Mouse (Mus musculus): Measurements from ENCODE around the gene Efhd1. TPM values are rescaled to one million over a fixed set of nuclear protein-coding genes. Genes with fewer than 3 reads are reported as not detected.

Efhd1 gene
- total RNA-seq, 2 experiments from 2014 or later: 0.98 TPM; not detected in 1

GRCm38 (mm10) chr1:87266296-87267090 is 2.3 kb downstream of the Efhd1 start:
- ATAC-seq (replicated peaks; ENCODE audit: poor library complexity, severe bottlenecking): no peak

GRCm38 (mm10) chr1:87270204-87270603 is 6.0 kb downstream of the Efhd1 start:
- ATAC-seq (replicated peaks; ENCODE audit: poor library complexity, severe bottlenecking): no peak

- ATAC-seq (replicated peaks; ENCODE audit: poor library complexity, severe bottlenecking): no peak
Measured at GRCm38 (mm10) chr1:87270641-87271467, 6.7 kb downstream of the Efhd1 start.

DNA sequence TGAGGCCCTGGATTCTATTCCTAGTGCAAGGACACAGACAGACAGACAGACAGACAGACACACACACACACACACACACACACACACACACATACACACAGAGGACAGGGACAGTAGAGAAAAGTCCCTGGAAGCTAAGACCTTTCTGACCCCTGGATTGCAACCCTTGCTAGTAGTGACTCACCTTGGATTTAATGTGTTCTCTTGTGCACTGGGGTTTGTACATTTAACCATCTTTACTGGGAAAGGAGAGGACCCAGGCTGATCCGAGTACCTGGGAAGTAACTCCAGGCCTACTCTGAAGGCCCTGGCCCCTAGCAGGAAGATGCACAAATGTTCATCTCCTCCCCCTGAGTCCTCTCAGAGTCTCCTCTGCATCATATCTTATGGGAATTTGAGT is 7.4 kb downstream of the Efhd1 start:
- ATAC-seq (replicated peaks; ENCODE audit: poor library complexity, severe bottlenecking): no peak

DNA sequence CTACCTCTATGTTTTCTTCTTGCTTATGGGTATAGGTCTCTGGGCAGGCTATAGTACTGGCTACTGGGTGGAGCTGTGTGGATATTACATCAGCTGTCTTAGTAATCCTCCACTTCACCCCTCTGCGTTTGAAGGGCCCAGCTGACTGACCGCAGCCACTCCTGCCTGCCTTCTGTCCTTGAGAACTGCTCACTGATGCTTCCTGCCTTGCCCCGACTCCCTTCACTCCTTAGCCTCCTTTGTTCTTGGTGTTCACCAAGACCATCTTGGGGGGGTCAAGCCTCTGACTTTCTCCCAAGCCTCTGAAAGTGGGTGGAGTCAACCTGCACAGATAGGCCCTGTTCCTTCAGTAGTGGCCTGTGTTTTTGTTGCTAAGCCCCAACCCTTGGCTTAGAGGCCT is 8.3 kb downstream of the Efhd1 start:
- no peak for ATAC-seq (replicated peaks; ENCODE audit: poor library complexity, severe bottlenecking)

DNA sequence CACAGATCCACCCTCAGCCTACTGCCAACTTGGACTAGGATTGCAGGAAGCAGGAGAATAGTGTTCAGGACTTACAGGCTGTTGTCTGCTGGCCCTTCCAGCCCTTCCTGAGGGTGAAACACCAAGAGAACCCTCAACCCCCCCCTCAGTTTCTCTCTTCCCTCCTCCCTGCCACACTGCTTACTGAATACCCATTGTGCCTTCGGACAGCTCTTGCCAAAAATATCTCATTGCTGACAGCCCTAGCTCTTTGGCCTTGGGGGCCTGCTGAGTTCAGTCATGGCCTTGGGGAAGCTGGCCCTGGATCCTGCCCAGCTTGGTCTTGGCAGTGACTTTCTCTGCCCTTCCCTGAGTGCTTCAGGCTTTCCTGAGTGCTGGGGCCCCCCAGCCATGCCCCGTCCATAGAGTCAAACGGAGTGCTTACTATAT is 9.4 kb downstream of the Efhd1 start:
- no peak for ATAC-seq (replicated peaks; ENCODE audit: poor library complexity, severe bottlenecking)

- ATAC-seq (replicated peaks; ENCODE audit: poor library complexity, severe bottlenecking): no peak
Measured at GRCm38 (mm10) chr1:87274134-87274533, 10.0 kb downstream of the Efhd1 start.

- ATAC-seq (replicated peaks; ENCODE audit: poor library complexity, severe bottlenecking): no peak
Measured at GRCm38 (mm10) chr1:87275151-87275550, 11.0 kb downstream of the Efhd1 start.

DNA sequence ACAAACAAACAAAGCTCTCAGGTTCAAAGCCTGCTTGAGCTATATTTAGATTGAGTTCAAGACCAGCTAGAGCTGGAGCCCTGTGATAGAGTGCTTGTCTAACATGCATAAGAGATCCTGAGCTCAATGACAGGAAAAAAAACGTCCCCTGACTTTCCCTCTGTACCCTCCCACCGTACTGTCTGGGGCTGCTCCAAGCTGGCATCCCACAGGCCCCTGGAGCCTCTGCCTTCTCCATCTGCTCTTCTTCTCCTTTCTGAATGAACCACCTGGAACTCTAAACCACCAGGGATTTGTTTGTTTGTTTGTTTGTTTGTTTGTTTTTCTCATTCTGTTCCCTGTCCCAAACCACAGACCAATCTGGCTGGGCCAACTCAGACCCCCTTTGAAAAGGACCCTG is 11.9 kb downstream of the Efhd1 start:
- ATAC-seq (replicated peaks; ENCODE audit: poor library complexity, severe bottlenecking): no peak

GRCm38 (mm10) chr1:87280281-87280680 is 16.1 kb downstream of the Efhd1 start:
- peak; percentile 65 for ATAC-seq (replicated peaks; ENCODE audit: poor library complexity, severe bottlenecking)

DNA sequence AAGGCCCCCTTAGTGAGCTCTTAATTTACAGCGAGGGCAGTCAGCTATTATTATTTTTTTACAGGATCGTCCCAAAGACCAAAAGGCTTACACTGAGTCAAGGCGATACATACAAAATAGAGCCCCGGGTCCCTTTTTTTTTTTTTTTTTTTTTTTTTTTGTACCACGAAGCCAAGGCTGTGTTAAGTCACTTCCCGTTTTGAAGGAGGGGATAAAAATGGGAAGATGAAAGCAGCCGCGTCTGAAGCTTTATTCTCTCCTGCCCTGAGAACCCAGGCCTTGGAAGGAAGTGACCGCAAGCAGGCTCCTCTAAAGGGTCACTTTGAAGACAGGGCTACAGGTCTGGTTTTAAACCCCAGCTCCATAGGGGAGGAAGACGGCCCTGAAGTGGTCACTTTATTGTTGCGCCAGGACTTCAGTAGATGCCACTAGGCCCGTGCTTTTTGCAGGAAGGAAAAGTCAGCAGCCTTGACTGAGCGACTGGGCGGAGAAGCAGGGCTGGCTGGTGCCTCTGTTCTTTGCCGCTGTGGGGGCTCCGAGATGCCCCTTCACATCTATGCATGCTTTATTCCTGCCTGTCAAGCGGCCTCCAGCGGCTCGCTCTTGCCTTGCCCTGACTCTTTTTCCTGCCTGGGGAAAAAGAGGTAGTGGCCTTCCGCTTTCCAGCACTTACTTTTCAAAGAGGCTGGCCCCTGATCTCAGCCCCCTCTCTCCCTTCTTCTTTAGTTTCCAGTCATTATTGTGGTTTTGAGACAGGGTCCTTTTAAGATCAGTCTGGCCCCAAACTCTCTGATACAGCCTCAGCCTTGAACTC is 17.6 kb downstream of the Efhd1 start:
- ATAC-seq (replicated peaks; ENCODE audit: poor library complexity, severe bottlenecking): peak; percentile 76

DNA sequence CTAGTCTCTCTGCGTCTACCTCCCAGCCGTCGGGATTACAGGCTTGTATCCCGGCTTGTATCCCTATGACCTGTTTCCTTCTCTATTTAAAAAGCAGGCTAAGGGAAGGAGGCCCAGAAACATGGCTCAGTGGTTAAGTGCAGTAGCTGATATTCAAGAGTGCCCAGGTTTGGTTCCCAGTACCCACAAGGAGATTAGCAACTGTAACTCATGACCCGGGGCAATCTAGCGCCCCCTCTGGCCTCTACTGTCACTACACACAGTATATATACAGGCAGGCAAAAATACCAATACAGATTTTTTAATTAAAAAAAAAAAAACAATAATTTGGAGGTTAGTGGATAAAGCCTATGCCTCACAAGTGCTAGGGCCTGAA is 18.2 kb downstream of the Efhd1 start:
- no peak for ATAC-seq (replicated peaks; ENCODE audit: poor library complexity, severe bottlenecking)

DNA sequence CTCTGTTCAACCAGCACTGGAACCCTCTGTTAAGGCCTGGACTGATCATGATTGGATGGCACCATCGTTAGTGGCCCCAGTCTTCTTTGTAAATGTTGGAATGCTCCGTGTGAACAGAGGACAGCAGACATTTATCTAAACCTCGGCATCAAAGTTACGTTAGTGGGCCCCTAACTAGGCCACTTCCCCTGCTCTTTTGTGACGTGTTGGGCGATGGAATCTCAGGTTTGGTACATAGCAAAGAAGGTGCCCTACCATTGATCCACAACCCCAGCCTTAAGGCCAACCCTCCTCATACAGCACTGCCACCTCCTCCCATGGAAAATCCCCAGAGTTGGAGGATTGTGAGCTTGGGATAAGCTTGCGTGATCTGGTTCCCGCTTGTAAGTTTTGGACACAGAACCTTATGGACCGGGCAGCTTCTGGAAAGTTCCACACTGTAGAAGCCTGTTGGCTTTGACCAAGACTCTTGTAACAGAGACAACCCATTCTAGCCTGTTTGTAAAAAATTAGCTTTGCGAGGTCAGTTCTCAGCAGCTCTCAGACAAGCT is 19.3 kb downstream of the Efhd1 start:
- ATAC-seq (replicated peaks; ENCODE audit: poor library complexity, severe bottlenecking): no peak

DNA sequence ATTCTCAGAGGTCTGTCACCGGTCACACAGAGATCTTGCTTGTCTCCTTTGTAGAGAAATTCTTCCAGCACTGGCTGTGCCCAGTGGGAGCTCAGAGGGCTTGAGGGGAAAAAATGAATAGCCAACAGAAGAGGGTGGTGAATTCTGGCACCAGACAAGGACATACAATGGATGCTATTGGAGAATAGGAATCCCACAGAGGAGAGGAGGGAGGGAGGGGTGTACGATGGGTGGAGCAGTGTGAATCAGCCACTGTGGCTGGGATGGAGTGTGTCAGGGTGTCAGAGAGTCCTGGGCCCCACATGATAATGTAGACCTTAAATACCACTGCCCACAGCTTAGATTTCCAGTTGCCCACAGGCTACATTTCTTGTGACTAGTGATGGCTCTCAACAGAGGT is 22.9 kb downstream of the Efhd1 start:
- no peak for ATAC-seq (replicated peaks; ENCODE audit: poor library complexity, severe bottlenecking)

GRCm38 (mm10) chr1:87291416-87291815 is 27.3 kb downstream of the Efhd1 start:
- ATAC-seq (replicated peaks; ENCODE audit: poor library complexity, severe bottlenecking): no peak

DNA sequence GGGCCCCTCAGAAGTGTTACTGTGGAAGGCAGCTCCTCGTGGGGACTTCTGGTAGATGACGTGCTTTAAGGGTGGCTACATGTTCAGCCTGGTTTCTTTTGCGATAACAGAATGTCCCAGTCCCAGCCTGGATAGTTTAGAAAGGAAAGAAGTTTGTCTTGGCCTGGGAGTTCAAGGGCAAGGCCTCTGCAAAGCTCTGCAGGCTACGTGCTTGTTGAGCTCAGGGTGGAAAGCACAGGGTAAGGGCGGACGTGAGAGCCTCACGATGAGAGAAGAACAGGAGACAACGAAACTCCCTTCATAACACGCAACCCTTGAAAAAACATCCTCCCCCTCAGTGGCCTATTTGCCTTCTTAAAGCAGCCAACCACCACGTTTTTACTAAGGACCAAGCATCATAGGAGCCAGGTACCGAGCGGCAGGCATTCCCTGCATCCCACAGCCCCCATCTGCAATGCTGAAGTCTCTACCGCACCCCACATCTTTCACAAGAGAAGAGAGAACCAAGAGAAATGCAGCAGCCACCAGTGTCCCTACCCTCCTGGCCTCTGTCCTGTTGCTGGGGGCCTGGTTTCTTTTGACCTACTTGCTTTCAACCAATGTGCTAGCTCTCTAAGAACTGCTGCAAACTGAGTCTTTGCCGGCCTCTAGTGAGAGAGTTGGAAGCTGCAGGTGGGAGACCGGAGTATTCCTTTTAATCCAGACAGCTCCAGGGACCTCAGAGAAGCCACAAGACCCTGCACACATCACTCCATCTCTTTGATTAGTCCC is 28.4 kb downstream of the Efhd1 start:
- no peak for ATAC-seq (replicated peaks; ENCODE audit: poor library complexity, severe bottlenecking)

DNA sequence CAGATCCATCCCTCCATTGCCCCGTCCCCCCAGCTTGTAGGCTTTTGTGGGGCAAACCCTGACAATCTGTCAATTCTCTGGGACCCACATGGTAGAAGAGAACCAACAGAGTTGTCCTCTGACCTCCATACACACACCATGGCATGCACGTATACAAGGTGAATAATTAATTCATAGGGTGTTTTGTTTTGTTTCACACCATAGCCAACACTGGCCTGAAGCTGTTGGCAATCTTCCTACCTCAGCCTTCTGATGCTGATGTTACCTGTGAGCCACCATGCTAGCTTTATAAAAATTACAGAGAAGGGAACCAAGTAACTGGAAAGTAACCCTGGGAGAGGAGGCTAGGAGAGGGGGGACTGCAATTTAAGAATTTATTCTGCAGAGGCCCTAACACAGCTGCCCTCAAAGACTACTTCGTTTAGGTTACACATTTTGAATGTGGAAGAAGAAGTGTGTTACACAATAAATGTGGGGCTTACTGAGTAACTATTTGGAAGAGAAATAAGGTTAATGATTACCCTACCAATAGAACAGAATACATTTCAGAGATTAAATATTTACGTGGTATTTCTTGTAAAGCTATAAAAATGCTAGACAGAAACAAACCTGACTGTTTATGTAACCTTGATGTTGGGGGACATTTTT is 30.0 kb downstream of the Efhd1 start:
- no peak for ATAC-seq (replicated peaks; ENCODE audit: poor library complexity, severe bottlenecking)

DNA sequence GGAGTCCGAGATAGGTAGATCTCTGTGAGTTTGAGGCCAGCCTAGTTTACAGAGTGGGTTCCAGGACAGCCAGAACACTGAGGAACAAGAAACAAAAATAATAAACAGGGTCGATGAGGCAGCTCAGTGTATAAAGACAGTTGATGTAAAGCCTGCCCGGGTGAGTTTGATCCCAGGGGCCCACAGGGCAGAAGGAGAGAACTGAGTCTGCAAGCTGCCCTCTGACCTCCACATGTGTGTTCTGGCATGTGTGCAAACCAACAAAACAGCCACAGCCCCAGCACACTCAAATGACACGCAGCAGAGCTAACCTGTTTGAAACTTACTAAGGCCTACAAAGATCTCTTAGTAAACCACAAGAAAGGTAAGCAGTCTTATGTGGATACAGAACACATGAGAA is 30.8 kb downstream of the Efhd1 start:
- no peak for ATAC-seq (replicated peaks; ENCODE audit: poor library complexity, severe bottlenecking)

GRCm38 (mm10) chr1:87297346-87297925 is 33.3 kb downstream of the Efhd1 start:
- ATAC-seq (replicated peaks; ENCODE audit: poor library complexity, severe bottlenecking): no peak

All from granulocyte monocyte progenitor cell, adult 5-6 weeks (primary cell).